Mouse (Mus musculus) kidney, embryonic 16.5 days (tissue): ENCODE measurements around the gene Ufd1. TPM values are rescaled to one million over a fixed set of nuclear protein-coding genes. Genes with fewer than 3 reads are reported as not detected.
A peak's percentile ranks its signal among the peaks of the same experiment; 100 is the strongest.

ENCODE experiments used
- ATAC-seq: fragments of 200-750 bp; cut with Nextera tagmentation; 2 replicates; pipeline ENCODE4 v1.8.0; 2017; ENCODE audit warnings: moderate TSS enrichment; ENCODE audit not compliant: low FRiP score, low TSS enrichment
- H3K27ac ChIP-seq: fragments of 300-500 bp; sonication (generic); 2 replicates; pipeline ENCODE4 v1.5.1; 2014; ENCODE audit warnings: low read length
- H3K27me3 ChIP-seq: fragments of 300-500 bp; sonication (generic); 2 replicates; pipeline ENCODE4 v1.6.1; 2014; ENCODE audit warnings: low read length, control low read depth, mixed read lengths; ENCODE audit not compliant: insufficient read depth
- H3K36me3 ChIP-seq: fragments of 300-500 bp; sonication (generic); 2 replicates; pipeline ENCODE4 v1.6.1; 2014; ENCODE audit warnings: low read length, control low read depth, mixed read lengths; ENCODE audit not compliant: insufficient read depth
- H3K4me1 ChIP-seq: fragments of 300-500 bp; sonication (generic); 2 replicates; pipeline ENCODE4 v1.6.1; 2014; ENCODE audit warnings: low read length, control low read depth, mixed read lengths; ENCODE audit not compliant: insufficient read depth
- H3K4me2 ChIP-seq: fragments of 300-500 bp; sonication (generic); replicated peaks from 2 replicates; pipeline ENCODE4 v1.6.1; 2014; ENCODE audit warnings: low read depth, low read length
- H3K4me3 ChIP-seq: fragments of 300-500 bp; sonication (generic); 2 replicates; pipeline ENCODE4 v1.5.1; 2014; ENCODE audit warnings: mild to moderate bottlenecking, low read length
- H3K9ac ChIP-seq: fragments of 300-500 bp; sonication (generic); replicated peaks from 2 replicates; pipeline ENCODE4 v1.6.1; 2014; ENCODE audit warnings: low read length
- H3K9me3 ChIP-seq: fragments of 300-500 bp; sonication (generic); 2 replicates; pipeline ENCODE4 v1.6.1; 2016; ENCODE audit warnings: low read length, control low read depth
- WGBS: fragments of 180-500 bp; shearing (Covaris S2); extraction: QIAGEN DNeasy Blood & Tissue Kit; methylation state at CpG from one replicate; pipeline ENCODE4 v1.1.7; 2014; 5-methylcytosine and 5-hydroxymethylcytosine counted together
- polyA plus RNA-seq: library from polyadenylated mRNA; unstranded; fragments of >200 nt; fragmentation: Nextera tagmentation; extraction: Ambion mirVana; gene quantifications from 2 replicates; pipeline ENCODE4 v1.2.1, GENCODE M21; 2015

The Ufd1 gene
- polyA plus RNA-seq, 1 experiment from 2014 or later = 83.0 TPM

GRCm38 (mm10) chr16:18805746-18806145 lies 5.8 kb upstream of the Ufd1 start:
- Histone ChIP-seq H3K4me1 (peaks cover 6% of the 10 kb centered on the region; the same call in 1 of the 2 replicates), H3K27me3 (no peaks in the 10 kb centered on the region), H3K4me3 (no peak overlapping the region), H3K27ac (no peak overlapping the region), H3K9me3 (no peaks in the 10 kb centered on the region), H3K4me2 (no peak overlapping the region), H3K36me3 (peaks cover 44% of the 10 kb centered on the region), H3K9ac (no peak overlapping the region)
- no peak for ATAC-seq
- 96% methylated on average over 2 of the region's 2 CpGs for WGBS

- H3K9me3 ChIP-seq = no peaks in the 10 kb centered on the region
- no peak overlapping the region for H3K27ac ChIP-seq
- no peak overlapping the region for H3K4me2 ChIP-seq
- peaks cover 16% of the 10 kb centered on the region for H3K4me1 ChIP-seq
- ATAC-seq = no peak
- no peak overlapping the region for H3K9ac ChIP-seq
- 93% methylated on average over 5 of the region's 5 CpGs for WGBS
- peaks cover 35% of the 10 kb centered on the region for H3K36me3 ChIP-seq
- no peaks in the 10 kb centered on the region for H3K27me3 ChIP-seq
- no peak overlapping the region for H3K4me3 ChIP-seq
These were observed 2.6 kb upstream of the Ufd1 start for GRCm38 (mm10) chr16:18809001-18809400.

- peaks cover 16% of the 10 kb centered on the region for H3K4me1 ChIP-seq
- peak overlapping the region; percentile 91 for H3K9ac ChIP-seq
- H3K9me3 ChIP-seq = no peaks in the 10 kb centered on the region
- H3K27me3 ChIP-seq = no peaks in the 10 kb centered on the region
- H3K27ac ChIP-seq = no peak overlapping the region; the same call in 1 of the 2 replicates
- WGBS = 7% methylated on average over 5 of the region's 5 CpGs
- peak overlapping the region; percentile 88 for H3K4me2 ChIP-seq
- peaks cover 29% of the 10 kb centered on the region for H3K36me3 ChIP-seq
- peak overlapping the region; percentile 87 for H3K4me3 ChIP-seq
- ATAC-seq = peak; percentile 32
These were observed 547 bp upstream of the Ufd1 start for GRCm38 (mm10) chr16:18811032-18811431.

- WGBS = 1% methylated on average over 31 of the region's 31 CpGs
- Histone ChIP-seq H3K4me1 (peaks cover 16% of the 10 kb centered on the region), H3K27me3 (no peaks in the 10 kb centered on the region), H3K36me3 (peaks cover 31% of the 10 kb centered on the region), H3K9ac (peak overlapping the region; percentile 91), H3K4me2 (peak overlapping the region; percentile 88), H3K4me3 (peak overlapping the region; percentile 87), H3K27ac (peak overlapping the region; percentile 81), H3K9me3 (no peaks in the 10 kb centered on the region)
- ATAC-seq = peak; percentile 60
These were observed 869 bp downstream of the Ufd1 start for GRCm38 (mm10) chr16:18812385-18812910.

- Histone ChIP-seq H3K9me3 (no peaks in the 10 kb centered on the region), H3K9ac (no peak overlapping the region), H3K4me3 (no peak overlapping the region), H3K4me2 (no peak overlapping the region), H3K4me1 (no peaks in the 10 kb centered on the region), H3K36me3 (peaks cover 81% of the 10 kb centered on the region), H3K27ac (no peak overlapping the region), H3K27me3 (no peaks in the 10 kb centered on the region)
- ATAC-seq = no peak
- 85% methylated on average over 1 of the region's 1 CpGs for WGBS
These were observed 10.8 kb downstream of the Ufd1 start for GRCm38 (mm10) chr16:18822356-18822755.

- Histone ChIP-seq H3K9me3 (no peaks in the 10 kb centered on the region), H3K4me1 (no peaks in the 10 kb centered on the region), H3K9ac (no peak overlapping the region), H3K36me3 (peaks cover 81% of the 10 kb centered on the region), H3K4me3 (no peak overlapping the region), H3K27ac (no peak overlapping the region), H3K4me2 (no peak overlapping the region), H3K27me3 (no peaks in the 10 kb centered on the region)
- ATAC-seq = no peak
- 85% methylated on average over 4 of the region's 4 CpGs for WGBS
These were observed 11.3 kb downstream of the Ufd1 start for GRCm38 (mm10) chr16:18822925-18823324.

- Histone ChIP-seq H3K9ac (no peak overlapping the region), H3K4me3 (no peak overlapping the region), H3K4me1 (no peaks in the 10 kb centered on the region), H3K27me3 (no peaks in the 10 kb centered on the region), H3K4me2 (no peak overlapping the region), H3K36me3 (peaks cover 73% of the 10 kb centered on the region), H3K27ac (no peak overlapping the region), H3K9me3 (no peaks in the 10 kb centered on the region)
- peak; percentile 67; the same call in 1 of the 2 replicates for ATAC-seq
- 94% methylated on average over 3 of the region's 3 CpGs for WGBS
These were observed 17.1 kb downstream of the Ufd1 start for GRCm38 (mm10) chr16:18828630-18829029.

- Histone ChIP-seq H3K4me1 (no peaks in the 10 kb centered on the region), H3K4me2 (no peak overlapping the region), H3K4me3 (no peak overlapping the region), H3K27ac (no peak overlapping the region), H3K9ac (no peak overlapping the region), H3K36me3 (peaks cover 76% of the 10 kb centered on the region), H3K9me3 (no peaks in the 10 kb centered on the region), H3K27me3 (no peaks in the 10 kb centered on the region)
- WGBS = 82% methylated on average over 6 of the region's 6 CpGs
- ATAC-seq = no peak
These were observed 17.5 kb downstream of the Ufd1 start for GRCm38 (mm10) chr16:18829102-18829501.

GRCm38 (mm10) chr16:18833486-18833885 lies 21.9 kb downstream of the Ufd1 start:
- ATAC-seq = no peak
- H3K36me3 ChIP-seq = peaks cover 46% of the 10 kb centered on the region

GRCm38 (mm10) chr16:18836073-18836467 lies 24.5 kb downstream of the Ufd1 start:
- ATAC-seq = peak; percentile 50; the same call in 1 of the 2 replicates
- Histone ChIP-seq H3K27me3 (no peaks in the 10 kb centered on the region), H3K4me3 (peak overlapping the region; percentile 84), H3K27ac (no peak overlapping the region), H3K9me3 (no peaks in the 10 kb centered on the region), H3K4me2 (peak overlapping the region; percentile 74), H3K36me3 (peaks cover 40% of the 10 kb centered on the region), H3K9ac (no peak overlapping the region), H3K4me1 (0 out of 2 replicates have a peak, but pooled peaks cover 4% of the 10 kb centered on the region)
- WGBS = 23% methylated on average over 3 of the region's 3 CpGs

More at GRCm38 (mm10) chr16:18833486-18833885, 21.9 kb downstream of the Ufd1 start:
- H3K4me1 ChIP-seq = 0 out of 2 replicates have a peak, but pooled peaks cover 4% of the 10 kb centered on the region
- no peak overlapping the region for H3K4me2 ChIP-seq
- 74% methylated on average over 2 of the region's 2 CpGs for WGBS
- H3K9me3 ChIP-seq = no peaks in the 10 kb centered on the region
- H3K27ac ChIP-seq = no peak overlapping the region
- no peak overlapping the region for H3K9ac ChIP-seq
- no peaks in the 10 kb centered on the region for H3K27me3 ChIP-seq
- H3K4me3 ChIP-seq = no peak overlapping the region
